Mouse (Mus musculus): Measurements from ENCODE around the gene Fzr1.

DNA sequence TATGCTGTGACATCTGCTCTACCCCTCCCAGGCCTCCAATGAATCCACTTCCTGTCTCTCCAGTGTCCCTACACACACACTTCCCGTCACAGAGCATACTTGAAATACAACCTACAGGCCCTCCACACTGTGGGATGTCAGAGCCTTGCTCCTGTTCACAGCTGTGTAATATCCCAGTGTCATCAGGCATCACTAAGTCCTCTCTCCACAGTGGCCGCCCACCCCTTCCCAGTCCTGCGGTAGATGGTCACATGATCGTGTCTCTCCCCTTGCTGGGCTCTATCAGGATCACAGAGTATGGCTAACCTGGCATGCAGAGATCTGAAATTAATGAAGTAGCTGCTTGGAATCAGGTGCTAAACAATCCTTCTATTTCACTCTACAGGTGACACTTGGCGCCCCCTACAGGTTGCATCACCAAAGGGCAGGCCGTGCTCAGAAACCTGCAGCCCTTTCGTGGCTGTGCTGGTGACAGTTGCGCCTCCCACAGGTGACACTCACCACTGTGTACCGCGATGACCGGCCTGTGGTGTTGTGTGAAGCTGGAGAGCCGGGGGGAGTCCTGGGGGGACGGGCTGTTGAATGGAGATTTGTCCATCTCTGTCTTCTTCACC is 27.4 kb upstream of the Fzr1 start:
- TF ChIP-seq POLR2A (IDR thresholded peaks at IDR 0.05; ENCODE audit: control insufficient read depth, extremely low read depth, insufficient read depth, low read length, poor library complexity) (no peak), CTCF (IDR thresholded peaks at IDR 0.05; ENCODE audit: borderline replicate concordance, control insufficient read depth, extremely low read depth, insufficient read depth, low read length, poor library complexity) (peak; percentile 74)

Data from thymus, adult 2 months (tissue).